Mouse (Mus musculus): Measurements from ENCODE around the gene Slc36a2. TPM values are rescaled to one million over a fixed set of nuclear protein-coding genes. Genes with fewer than 3 reads are reported as not detected.

Gene Slc36a2
- polyA plus RNA-seq, 1 experiment: 3.3 TPM

- TF ChIP-seq CTCF (IDR thresholded peaks at IDR 0.05; ENCODE audit: low read depth, low read length) (no peak), POLR2A (IDR thresholded peaks at IDR 0.05; ENCODE audit: borderline replicate concordance, low read depth, low read length) (no peak)
Measured at GRCm38 (mm10) chr11:55214161-55214560, 29.3 kb upstream of the Slc36a2 start.

GRCm38 (mm10) chr11:55213518-55213917, 28.6 kb upstream of the Slc36a2 start:
- H3K4me1 ChIP-seq (ENCODE audit: control insufficient read depth, insufficient read depth, low read length): peaks cover 36% of the 10 kb centered on the region
- no peak overlapping the region for H3K27ac ChIP-seq (ENCODE audit: insufficient read depth, low read depth, low read length)
- no peak overlapping the region for H3K4me3 ChIP-seq (ENCODE audit: insufficient read depth, low read length)
- TF ChIP-seq CTCF (IDR thresholded peaks at IDR 0.05; ENCODE audit: low read depth, low read length): no peak
- TF ChIP-seq POLR2A (IDR thresholded peaks at IDR 0.05; ENCODE audit: borderline replicate concordance, low read depth, low read length): no peak

More at GRCm38 (mm10) chr11:55214161-55214560, 29.3 kb upstream of the Slc36a2 start:
- Histone ChIP-seq H3K4me1 (ENCODE audit: control insufficient read depth, insufficient read depth, low read length) (peaks cover 33% of the 10 kb centered on the region), H3K4me3 (ENCODE audit: insufficient read depth, low read length) (no peak overlapping the region), H3K27ac (ENCODE audit: insufficient read depth, low read depth, low read length) (no peak overlapping the region)

- Histone ChIP-seq H3K4me1 (ENCODE audit: control insufficient read depth, insufficient read depth, low read length) (peaks cover 49% of the 10 kb centered on the region), H3K27ac (ENCODE audit: insufficient read depth, low read depth, low read length) (peak overlapping the region; percentile 96), H3K4me3 (ENCODE audit: insufficient read depth, low read length) (peak overlapping the region; percentile 13; the same call in 1 of the 2 replicates)
- TF ChIP-seq CTCF (IDR thresholded peaks at IDR 0.05; ENCODE audit: low read depth, low read length) (no peak), POLR2A (IDR thresholded peaks at IDR 0.05; ENCODE audit: borderline replicate concordance, low read depth, low read length) (no peak)
Measured at GRCm38 (mm10) chr11:55209626-55210353, 24.9 kb upstream of the Slc36a2 start.

- H3K4me3 ChIP-seq (ENCODE audit: insufficient read depth, low read length): peak overlapping the region; percentile 29; the same call in 1 of the 2 replicates
- peaks cover 42% of the 10 kb centered on the region for H3K4me1 ChIP-seq (ENCODE audit: control insufficient read depth, insufficient read depth, low read length)
- peak overlapping the region; percentile 96 for H3K27ac ChIP-seq (ENCODE audit: insufficient read depth, low read depth, low read length)
- TF ChIP-seq CTCF (IDR thresholded peaks at IDR 0.05; ENCODE audit: low read depth, low read length) (no peak), POLR2A (IDR thresholded peaks at IDR 0.05; ENCODE audit: borderline replicate concordance, low read depth, low read length) (no peak)
Measured at GRCm38 (mm10) chr11:55209032-55209431, 24.2 kb upstream of the Slc36a2 start.

- Histone ChIP-seq H3K27ac (ENCODE audit: insufficient read depth, low read depth, low read length) (peak overlapping the region; percentile 96), H3K4me1 (ENCODE audit: control insufficient read depth, insufficient read depth, low read length) (peaks cover 40% of the 10 kb centered on the region), H3K4me3 (ENCODE audit: insufficient read depth, low read length) (peak overlapping the region; percentile 29; the same call in 1 of the 2 replicates)
- TF ChIP-seq POLR2A (IDR thresholded peaks at IDR 0.05; ENCODE audit: borderline replicate concordance, low read depth, low read length) (no peak), CTCF (IDR thresholded peaks at IDR 0.05; ENCODE audit: low read depth, low read length) (no peak)
Measured at GRCm38 (mm10) chr11:55208001-55208690, 23.3 kb upstream of the Slc36a2 start.

- peak overlapping the region; percentile 98 for H3K4me3 ChIP-seq (ENCODE audit: insufficient read depth, low read length)
- TF ChIP-seq CTCF (IDR thresholded peaks at IDR 0.05; ENCODE audit: low read depth, low read length) (no peak), POLR2A (IDR thresholded peaks at IDR 0.05; ENCODE audit: borderline replicate concordance, low read depth, low read length) (no peak)
- H3K27ac ChIP-seq (ENCODE audit: insufficient read depth, low read depth, low read length): peak overlapping the region; percentile 18; the same call in 1 of the 2 replicates
- H3K4me1 ChIP-seq (ENCODE audit: control insufficient read depth, insufficient read depth, low read length): peaks cover 25% of the 10 kb centered on the region
Measured at GRCm38 (mm10) chr11:55204602-55205001, 19.7 kb upstream of the Slc36a2 start.

- peaks cover 22% of the 10 kb centered on the region for H3K4me1 ChIP-seq (ENCODE audit: control insufficient read depth, insufficient read depth, low read length)
- no peak for TF ChIP-seq POLR2A (IDR thresholded peaks at IDR 0.05; ENCODE audit: borderline replicate concordance, low read depth, low read length)
- TF ChIP-seq CTCF (IDR thresholded peaks at IDR 0.05; ENCODE audit: low read depth, low read length): peak; percentile 95
- H3K4me3 ChIP-seq (ENCODE audit: insufficient read depth, low read length): peak within 1 kb of the TSS; percentile 98
- peak within 1 kb of the TSS; percentile 18; the same call in 1 of the 2 replicates for H3K27ac ChIP-seq (ENCODE audit: insufficient read depth, low read depth, low read length)
Measured at GRCm38 (mm10) chr11:55204159-55204596, 19.3 kb upstream of the Slc36a2 start, which contains the start of gene Slc36a1. Gene Slc36a1, plus strand, starts transcription at chr11:55204350.

- Histone ChIP-seq H3K4me3 (ENCODE audit: insufficient read depth, low read length) (no peak overlapping the region), H3K27ac (ENCODE audit: insufficient read depth, low read depth, low read length) (no peak overlapping the region), H3K4me1 (ENCODE audit: control insufficient read depth, insufficient read depth, low read length) (peaks cover 12% of the 10 kb centered on the region)
- no peak for TF ChIP-seq POLR2A (IDR thresholded peaks at IDR 0.05; ENCODE audit: borderline replicate concordance, low read depth, low read length)
- no peak for TF ChIP-seq CTCF (IDR thresholded peaks at IDR 0.05; ENCODE audit: low read depth, low read length)
Measured at GRCm38 (mm10) chr11:55197740-55198510, 13.0 kb upstream of the Slc36a2 start.

- Histone ChIP-seq H3K27ac (ENCODE audit: insufficient read depth, low read depth, low read length) (no peak overlapping the region), H3K4me1 (ENCODE audit: control insufficient read depth, insufficient read depth, low read length) (peaks cover 12% of the 10 kb centered on the region), H3K4me3 (ENCODE audit: insufficient read depth, low read length) (no peak overlapping the region)
- TF ChIP-seq POLR2A (IDR thresholded peaks at IDR 0.05; ENCODE audit: borderline replicate concordance, low read depth, low read length) (no peak), CTCF (IDR thresholded peaks at IDR 0.05; ENCODE audit: low read depth, low read length) (no peak)
Measured at GRCm38 (mm10) chr11:55197086-55197485, 12.2 kb upstream of the Slc36a2 start.

Data from bone marrow macrophage, adult 2 months (primary cell).